Mouse (Mus musculus): ENCODE data around the gene Foxn3.

- TF ChIP-seq MYOG (IDR thresholded peaks at IDR 0.05; ENCODE audit: control insufficient read depth in 1 of 3, insufficient read depth in 1 of 3, insufficient read length in 2 of 3, low read depth in 2 of 3) = no peak
- TF ChIP-seq CEBPB (IDR thresholded peaks at IDR 0.05; ENCODE audit: insufficient read depth, poor library complexity, severe bottlenecking) = no peak
- TF ChIP-seq POLR2A (IDR thresholded peaks at IDR 0.05; ENCODE audit: insufficient read length, low read depth) = no peak
- no peak for TF ChIP-seq TCF3 (IDR thresholded peaks at IDR 0.05; ENCODE audit: insufficient read length, low read depth)
- no peak for TF ChIP-seq MAX (IDR thresholded peaks at IDR 0.05; ENCODE audit: low read depth)
- TF ChIP-seq POLR2AphosphoS2 (IDR thresholded peaks at IDR 0.05; ENCODE audit: insufficient read length, low read depth) = no peak
- no peak for TF ChIP-seq SRF (IDR thresholded peaks at IDR 0.05; ENCODE audit: control insufficient read depth, insufficient read length, low read depth)
Observed at GRCm38 (mm10) chr12:99264386-99264785, 299.0 kb downstream of the Foxn3 start.

Measured in myocyte (in vitro differentiated cells).